25 mouse cellular contexts compared by ENCODE assay signal in genomic region chr2:118693370-118693966, GRCm38 (mm10). TPM values are rescaled to one million over a fixed set of nuclear protein-coding genes. Genes with fewer than 3 reads are reported as not detected.
DNase-seq lines count a peak whose midpoint lies in the region; ATAC-seq and TF ChIP-seq lines count a peak whose summit lies in the region.
"Had no signal": no experiment of that assay in that cellular context is flagged by ENCODE, and none has a peak within 500 bp of the region (broad histone marks: within the 10 kb centered on the region; RNA-seq: fewer than 3 reads in every experiment).

No protein-coding gene starts in this region.

- no peak overlapping the region for H3K4me2 ChIP-seq in hindbrain, embryonic 16.5 days (ENCODE audit: low read length)
- no peak overlapping the region for H3K4me2 ChIP-seq in hindbrain, embryonic 12.5 days (replicated peaks)
- no peak overlapping the region for H3K4me2 ChIP-seq in midbrain, postnatal 0 days (ENCODE audit: low read depth, low read length, poor library complexity, severe bottlenecking)
- H3K4me2 ChIP-seq in midbrain, embryonic 16.5 days (ENCODE audit: low read length): no peak overlapping the region
- H3K4me2 ChIP-seq: forebrain, embryonic 12.5 days; limb, embryonic 13.5 days; liver, embryonic 15.5 days; midbrain, embryonic 15.5 days had no signal

- DNase-seq in midbrain, postnatal 0 days (ENCODE audit: low spot score): peak; percentile 51
- DNase-seq in kidney, adult 8-10 months: peak; percentile 80 to 87
- DNase-seq in kidney, postnatal 14 days: peak; percentile 82
- no peak for DNase-seq in gastrocnemius, postnatal 10 days
- DNase-seq: adrenal gland, adult 2 months; embryo, embryonic 11 days; gastrocnemius, postnatal 25 days; heart, postnatal 10 days; lung, postnatal 10 days; right cerebral cortex, postnatal 25 days; thymus, postnatal 4 days had no signal

- peaks cover 6% of the 10 kb centered on the region; the same call in 1 of the 2 replicates for H3K4me1 ChIP-seq in hindbrain, embryonic 16.5 days (ENCODE audit: control insufficient read depth, insufficient read depth, low read depth, low read length)
- peaks cover 2% of the 10 kb centered on the region; the same call in 1 of the 2 replicates for H3K4me1 ChIP-seq in hindbrain, embryonic 12.5 days
- no peaks in the 10 kb centered on the region for H3K4me1 ChIP-seq in midbrain, postnatal 0 days (ENCODE audit: insufficient read depth, low read length)
- no peaks in the 10 kb centered on the region for H3K4me1 ChIP-seq in midbrain, embryonic 16.5 days (ENCODE audit: control insufficient read depth, insufficient read depth, low read length)

- ATAC-seq in hindbrain, embryonic 16.5 days: 0 out of 2 replicates have a peak, but pooled peaks have one; percentile 12
- ATAC-seq in hindbrain, embryonic 12.5 days (ENCODE audit: low FRiP score): no peak
- ATAC-seq in midbrain, postnatal 0 days (ENCODE audit: low FRiP score): no peak
- ATAC-seq in midbrain, embryonic 16.5 days: no peak
- ATAC-seq in erythroblast, adult 5-6 weeks (replicated peaks; ENCODE audit: low FRiP score, poor library complexity, severe bottlenecking): no peak
- ATAC-seq: midbrain, embryonic 15.5 days had no signal

- WGBS in hindbrain, embryonic 16.5 days: 74% methylated on average over 19 of the region's 19 CpGs
- WGBS in hindbrain, embryonic 12.5 days: 86% methylated on average over 19 of the region's 19 CpGs
- WGBS in midbrain, postnatal 0 days: 80% methylated on average over 19 of the region's 19 CpGs
- 85% methylated on average over 19 of the region's 19 CpGs for WGBS in midbrain, embryonic 16.5 days

- H3K4me3 ChIP-seq in hindbrain, embryonic 16.5 days (ENCODE audit: low read length): no peak overlapping the region
- no peak overlapping the region for H3K4me3 ChIP-seq in hindbrain, embryonic 12.5 days
- no peak overlapping the region for H3K4me3 ChIP-seq in midbrain, postnatal 0 days (ENCODE audit: low read depth, low read length)
- no peak overlapping the region for H3K4me3 ChIP-seq in midbrain, embryonic 16.5 days (ENCODE audit: low read depth, low read length)
- H3K4me3 ChIP-seq: forebrain, embryonic 12.5 days; heart, embryonic 10.5 days; layer of hippocampus, adult 2 months; limb, embryonic 13.5 days; liver, embryonic 15.5 days; megakaryocyte, embryonic 14.5 days; midbrain, embryonic 15.5 days had no signal

- no peak overlapping the region for H3K9ac ChIP-seq in hindbrain, embryonic 16.5 days (ENCODE audit: low read depth, low read length)
- H3K9ac ChIP-seq in hindbrain, embryonic 12.5 days: no peak overlapping the region
- no peak overlapping the region for H3K9ac ChIP-seq in midbrain, postnatal 0 days (replicated peaks; ENCODE audit: low read length, poor library complexity, severe bottlenecking)
- H3K9ac ChIP-seq in midbrain, embryonic 16.5 days (ENCODE audit: low read depth, low read length): no peak overlapping the region
- H3K9ac ChIP-seq: forebrain, embryonic 12.5 days; limb, embryonic 13.5 days; liver, embryonic 15.5 days; midbrain, embryonic 15.5 days had no signal

- H3K9me3 ChIP-seq in hindbrain, embryonic 16.5 days (ENCODE audit: control insufficient read depth, low read length): no peaks in the 10 kb centered on the region
- H3K9me3 ChIP-seq in hindbrain, embryonic 12.5 days (replicated peaks): no peaks in the 10 kb centered on the region
- H3K9me3 ChIP-seq in midbrain, postnatal 0 days (ENCODE audit: low read length): no peaks in the 10 kb centered on the region
- H3K9me3 ChIP-seq in midbrain, embryonic 16.5 days (replicated peaks; ENCODE audit: control insufficient read depth, low read length, poor library complexity, severe bottlenecking): no peaks in the 10 kb centered on the region
- H3K9me3 ChIP-seq: forebrain, embryonic 12.5 days; heart, embryonic 10.5 days; limb, embryonic 13.5 days; liver, embryonic 15.5 days; megakaryocyte, embryonic 14.5 days; midbrain, embryonic 15.5 days had no signal

- H3K36me3 ChIP-seq in hindbrain, embryonic 16.5 days (ENCODE audit: control insufficient read depth, insufficient read depth, low read length): peaks cover 13% of the 10 kb centered on the region
- no peaks in the 10 kb centered on the region for H3K36me3 ChIP-seq in hindbrain, embryonic 12.5 days
- peaks cover 59% of the 10 kb centered on the region for H3K36me3 ChIP-seq in midbrain, postnatal 0 days (ENCODE audit: insufficient read depth, low read length)
- H3K36me3 ChIP-seq in midbrain, embryonic 16.5 days (ENCODE audit: control insufficient read depth, insufficient read depth, low read length): peaks cover 16% of the 10 kb centered on the region; the same call in 1 of the 2 replicates
- H3K36me3 ChIP-seq: forebrain, embryonic 12.5 days; heart, embryonic 10.5 days; limb, embryonic 13.5 days; liver, embryonic 15.5 days had no signal

- H3K27me3 ChIP-seq in hindbrain, embryonic 16.5 days (replicated peaks; ENCODE audit: control insufficient read depth, insufficient read depth, low read length): peaks cover 19% of the 10 kb centered on the region
- H3K27me3 ChIP-seq in hindbrain, embryonic 12.5 days: peaks cover 38% of the 10 kb centered on the region
- H3K27me3 ChIP-seq in midbrain, postnatal 0 days (ENCODE audit: insufficient read depth, low read length): no peaks in the 10 kb centered on the region
- H3K27me3 ChIP-seq in midbrain, embryonic 16.5 days (ENCODE audit: control insufficient read depth, insufficient read depth, low read depth, low read length): peaks cover 13% of the 10 kb centered on the region

- no peak for TF ChIP-seq CTCF in midbrain, postnatal 0 days (IDR thresholded peaks at IDR 0.05)

- H3K27ac ChIP-seq in hindbrain, embryonic 16.5 days (ENCODE audit: low read depth, low read length): no peak overlapping the region
- no peak overlapping the region for H3K27ac ChIP-seq in hindbrain, embryonic 12.5 days
- no peak overlapping the region for H3K27ac ChIP-seq in midbrain, postnatal 0 days (ENCODE audit: low read depth, low read length)
- H3K27ac ChIP-seq in midbrain, embryonic 16.5 days (ENCODE audit: low read length): no peak overlapping the region
- H3K27ac ChIP-seq: forebrain, embryonic 12.5 days; heart, embryonic 10.5 days; layer of hippocampus, adult 2 months; limb, embryonic 13.5 days; liver, embryonic 15.5 days; midbrain, embryonic 15.5 days; stomach, postnatal 0 days had no signal

RNA-seq across cellular contexts. Expression of gene Ankrd63, which starts 10.3 kb away (rescaled TPM):
- polyA plus RNA-seq in hindbrain, embryonic 16.5 days (2015; fragmentation: Nextera tagmentation; extraction: Ambion mirVana): 0.03 TPM in 1 of 2 replicates, not detected in the other
- not detected in 2 replicates for polyA plus RNA-seq in hindbrain, embryonic 12.5 days (2016; fragmentation: Nextera tagmentation; extraction: Ambion mirVana)
- total RNA-seq in midbrain, postnatal 0 days (2014; rRNA removed): 0.22 TPM in 1 of 2 replicates, not detected in the other
- polyA plus RNA-seq in midbrain, postnatal 0 days (2015; fragmentation: Nextera tagmentation; extraction: Ambion mirVana): 0.04 TPM in 1 of 2 replicates, not detected in the other
- polyA plus RNA-seq in midbrain, embryonic 16.5 days (2015; fragmentation: Nextera tagmentation; extraction: Ambion mirVana): not detected in 2 replicates
- under 1 TPM in 1 of 2 experiments, not detected in 1; 0.09 TPM for total RNA-seq in gastrocnemius, postnatal 10 days (2021)
- 0.19 TPM in 1 of 2 replicates, not detected in the other for total RNA-seq in erythroblast, adult 5-6 weeks (2015; ENCODE audit: low replicate concordance)
- 0.14 TPM in 1 of 2 replicates, not detected in the other for total RNA-seq in erythroblast, adult 5-6 weeks (2017; ENCODE audit: low replicate concordance)
- total RNA-seq: ES-E14; gastrocnemius, postnatal 25 days had no signal
- polyA plus RNA-seq: midbrain, embryonic 15.5 days; neural tube, embryonic 11.5 days had no signal

RNA-seq across cellular contexts. Expression of gene Pak6, which starts 30.4 kb away (rescaled TPM):
- polyA plus RNA-seq in hindbrain, embryonic 16.5 days (2015; fragmentation: Nextera tagmentation; extraction: Ambion mirVana): 45.0 and 53.9 TPM in 2 replicates
- polyA plus RNA-seq in hindbrain, embryonic 12.5 days (2016; fragmentation: Nextera tagmentation; extraction: Ambion mirVana): 6.2 and 6.8 TPM in 2 replicates
- total RNA-seq in midbrain, postnatal 0 days (2014; rRNA removed): 107 and 120 TPM in 2 replicates
- polyA plus RNA-seq in midbrain, postnatal 0 days (2015; fragmentation: Nextera tagmentation; extraction: Ambion mirVana): 65.5 and 66.1 TPM in 2 replicates
- polyA plus RNA-seq in midbrain, embryonic 16.5 days (2015; fragmentation: Nextera tagmentation; extraction: Ambion mirVana): 62.7 and 65.5 TPM in 2 replicates
- total RNA-seq in gastrocnemius, postnatal 10 days (2021): under 1 TPM; 0.33 to 0.43 TPM
- not detected in 2 replicates for total RNA-seq in erythroblast, adult 5-6 weeks (2015; ENCODE audit: low replicate concordance)
- total RNA-seq in erythroblast, adult 5-6 weeks (2017; ENCODE audit: low replicate concordance): 0.77 TPM in 1 of 2 replicates, not detected in the other

RNA-seq across cellular contexts. Expression of gene Plcb2, which starts 34.8 kb away (rescaled TPM):
- polyA plus RNA-seq in hindbrain, embryonic 16.5 days (2015; fragmentation: Nextera tagmentation; extraction: Ambion mirVana): 0.88 and 1.1 TPM in 2 replicates
- 0.44 and 0.59 TPM in 2 replicates for polyA plus RNA-seq in hindbrain, embryonic 12.5 days (2016; fragmentation: Nextera tagmentation; extraction: Ambion mirVana)
- 0.52 and 2.4 TPM in 2 replicates for total RNA-seq in midbrain, postnatal 0 days (2014; rRNA removed)
- polyA plus RNA-seq in midbrain, postnatal 0 days (2015; fragmentation: Nextera tagmentation; extraction: Ambion mirVana): 0.53 and 0.63 TPM in 2 replicates
- 0.44 and 0.50 TPM in 2 replicates for polyA plus RNA-seq in midbrain, embryonic 16.5 days (2015; fragmentation: Nextera tagmentation; extraction: Ambion mirVana)
- total RNA-seq in gastrocnemius, postnatal 10 days (2021): 1 to 10 TPM in 1 of 2 experiments, under 1 TPM in 1; 0.40 to 1.1 TPM
- total RNA-seq in erythroblast, adult 5-6 weeks (2015; ENCODE audit: low replicate concordance): 30.7 and 38.9 TPM in 2 replicates
- total RNA-seq in erythroblast, adult 5-6 weeks (2017; ENCODE audit: low replicate concordance): 13.7 and 17.6 TPM in 2 replicates

RNA-seq across cellular contexts. Expression of gene Inafm2, which starts 52.1 kb away (rescaled TPM):
- 20.2 and 20.4 TPM in 2 replicates for polyA plus RNA-seq in hindbrain, embryonic 16.5 days (2015; fragmentation: Nextera tagmentation; extraction: Ambion mirVana)
- polyA plus RNA-seq in hindbrain, embryonic 12.5 days (2016; fragmentation: Nextera tagmentation; extraction: Ambion mirVana): 24.2 and 25.1 TPM in 2 replicates
- 13.5 and 17.4 TPM in 2 replicates for total RNA-seq in midbrain, postnatal 0 days (2014; rRNA removed)
- polyA plus RNA-seq in midbrain, postnatal 0 days (2015; fragmentation: Nextera tagmentation; extraction: Ambion mirVana): 12.6 and 13.3 TPM in 2 replicates
- polyA plus RNA-seq in midbrain, embryonic 16.5 days (2015; fragmentation: Nextera tagmentation; extraction: Ambion mirVana): 17.9 and 18.9 TPM in 2 replicates
- total RNA-seq in gastrocnemius, postnatal 10 days (2021): 1 to 10 TPM; 6.0 to 8.6 TPM
- total RNA-seq in erythroblast, adult 5-6 weeks (2015; ENCODE audit: low replicate concordance): 6.5 and 10.4 TPM in 2 replicates
- total RNA-seq in erythroblast, adult 5-6 weeks (2017; ENCODE audit: low replicate concordance): 3.5 and 4.6 TPM in 2 replicates
